18 mouse cellular contexts compared by ENCODE assay signal in the genomic region with DNA sequence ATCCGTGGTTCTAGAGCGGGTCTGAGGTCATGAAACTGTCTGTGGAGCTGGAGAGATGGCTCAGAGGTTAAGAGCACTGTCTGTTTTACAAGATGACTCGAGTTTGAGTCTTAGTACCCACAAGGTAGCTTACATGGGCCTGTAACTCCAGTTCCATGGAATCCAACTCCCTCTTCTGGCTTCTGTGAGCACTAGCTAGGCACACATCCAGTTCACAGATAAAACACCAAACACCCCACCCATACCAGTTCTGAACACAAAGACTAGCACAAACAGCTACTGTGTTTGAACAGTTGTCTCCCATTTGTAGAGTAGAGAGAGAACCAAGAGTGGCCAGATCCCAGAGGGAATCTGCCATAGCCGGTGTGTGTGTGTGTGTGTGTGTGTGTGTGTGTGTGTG.
A peak's percentile ranks its signal among the peaks of the same experiment; 100 is the strongest.
DNase-seq lines count a peak whose midpoint lies in the region; ATAC-seq and TF ChIP-seq lines count a peak whose summit lies in the region.
"Had no signal": no experiment of that assay in that cellular context is flagged by ENCODE, and none has a peak within 500 bp of the region (broad histone marks: within the 10 kb centered on the region; RNA-seq: fewer than 3 reads in every experiment).

No protein-coding gene starts in this region.

- no peak overlapping the region for H3K4me3 ChIP-seq in forebrain, embryonic 10.5 days
- H3K4me3 ChIP-seq in forebrain, embryonic 13.5 days, result no peak overlapping the region
- no peak overlapping the region for H3K4me3 ChIP-seq in intestine, embryonic 14.5 days (ENCODE audit: low read depth, low read length)
- H3K4me3 ChIP-seq in intestine, embryonic 15.5 days (replicated peaks), result no peak overlapping the region
- no peak overlapping the region for H3K4me3 ChIP-seq in lung, embryonic 14.5 days (ENCODE audit: low read depth, low read length)
- no peak overlapping the region for H3K4me3 ChIP-seq in lung, adult 2 months (replicated peaks; ENCODE audit: extremely low read depth, low read depth, low read length)
- H3K4me3 ChIP-seq: heart, embryonic 12.5 days had no signal

- peaks cover 51% of the 10 kb centered on the region for H3K4me1 ChIP-seq in forebrain, embryonic 10.5 days
- peaks cover 25% of the 10 kb centered on the region for H3K4me1 ChIP-seq in forebrain, embryonic 13.5 days
- H3K4me1 ChIP-seq in intestine, embryonic 14.5 days (replicated peaks; ENCODE audit: control insufficient read depth, insufficient read depth, low read length), result peaks cover 27% of the 10 kb centered on the region
- H3K4me1 ChIP-seq in intestine, embryonic 15.5 days (replicated peaks), result peaks cover 16% of the 10 kb centered on the region
- peaks cover 21% of the 10 kb centered on the region for H3K4me1 ChIP-seq in lung, embryonic 14.5 days (ENCODE audit: insufficient read depth)
- H3K4me1 ChIP-seq in lung, adult 2 months (ENCODE audit: control insufficient read depth, insufficient read depth, low read length), result no peaks in the 10 kb centered on the region

- no peak for ATAC-seq in forebrain, embryonic 13.5 days
- ATAC-seq in intestine, embryonic 14.5 days (replicated peaks; ENCODE audit: low FRiP score, low TSS enrichment, low read depth), result no peak
- no peak for ATAC-seq in intestine, embryonic 15.5 days
- no peak for ATAC-seq in lung, embryonic 14.5 days (ENCODE audit: insufficient read depth)
- ATAC-seq in megakaryocyte-erythroid progenitor cell, adult 5-6 weeks (replicated peaks; ENCODE audit: low FRiP score, low TSS enrichment, poor library complexity, severe bottlenecking), result peak; percentile 57; the same call in 1 of the 2 replicates

- TF ChIP-seq POLR2A in lung, adult 2 months (IDR thresholded peaks at IDR 0.05; ENCODE audit: borderline replicate concordance, extremely low read depth, low read depth, low read length), result no peak

- 89% methylated on average over 4 of the region's 4 CpGs for WGBS in forebrain, embryonic 10.5 days
- WGBS in forebrain, embryonic 13.5 days, result 89% methylated on average over 4 of the region's 4 CpGs
- WGBS in intestine, embryonic 14.5 days, result 84% methylated on average over 4 of the region's 4 CpGs
- 90% methylated on average over 4 of the region's 4 CpGs for WGBS in intestine, embryonic 15.5 days
- WGBS in lung, embryonic 14.5 days, result 96% methylated on average over 4 of the region's 4 CpGs
- WGBS in lung, adult 2 months, result 87% methylated on average over 4 of the region's 4 CpGs

- no peak for DNase-seq in forebrain, embryonic 10.5 days (ENCODE audit: extremely low spot score, low spot score)
- DNase-seq in intestine, embryonic 14.5 days (ENCODE audit: low spot score), result peak; percentile 47
- no peak for DNase-seq in lung, embryonic 14.5 days
- no peak for DNase-seq in lung, adult 2 months
- DNase-seq in adrenal gland, adult 8-10 months, result no peak
- DNase-seq: adrenal gland, postnatal 25 days; cerebellum, adult 18-20 months; cerebellum, postnatal 25 days; embryo, embryonic 11 days; gastrocnemius, postnatal 10 days; kidney, adult 11 months; kidney, postnatal 10 days; thymus, postnatal 14 days had no signal

- no peaks in the 10 kb centered on the region for H3K36me3 ChIP-seq in forebrain, embryonic 10.5 days (replicated peaks)
- H3K36me3 ChIP-seq in forebrain, embryonic 13.5 days (ENCODE audit: poor library complexity, severe bottlenecking), result no peaks in the 10 kb centered on the region
- no peaks in the 10 kb centered on the region for H3K36me3 ChIP-seq in intestine, embryonic 14.5 days (ENCODE audit: control insufficient read depth, insufficient read depth, low read length)
- H3K36me3 ChIP-seq in intestine, embryonic 15.5 days, result no peaks in the 10 kb centered on the region
- no peaks in the 10 kb centered on the region for H3K36me3 ChIP-seq in lung, embryonic 14.5 days (ENCODE audit: insufficient read depth)
- H3K36me3 ChIP-seq: heart, embryonic 12.5 days had no signal

- H3K27ac ChIP-seq in forebrain, embryonic 10.5 days, result peak overlapping the region; percentile 74; the same call in 1 of the 2 replicates
- no peak overlapping the region for H3K27ac ChIP-seq in forebrain, embryonic 13.5 days
- no peak overlapping the region for H3K27ac ChIP-seq in intestine, embryonic 14.5 days (ENCODE audit: low read depth)
- no peak overlapping the region for H3K27ac ChIP-seq in intestine, embryonic 15.5 days
- H3K27ac ChIP-seq in lung, embryonic 14.5 days (ENCODE audit: low read depth), result no peak overlapping the region
- H3K27ac ChIP-seq: hindbrain, embryonic 14.5 days had no signal

- peaks cover 4% of the 10 kb centered on the region; the same call in 1 of the 2 replicates for H3K9me3 ChIP-seq in forebrain, embryonic 10.5 days
- H3K9me3 ChIP-seq in forebrain, embryonic 13.5 days (replicated peaks), result no peaks in the 10 kb centered on the region
- no peaks in the 10 kb centered on the region for H3K9me3 ChIP-seq in intestine, embryonic 14.5 days (ENCODE audit: control insufficient read depth, low read length)
- no peaks in the 10 kb centered on the region for H3K9me3 ChIP-seq in intestine, embryonic 15.5 days
- no peaks in the 10 kb centered on the region for H3K9me3 ChIP-seq in lung, embryonic 14.5 days (ENCODE audit: low read depth, low read length)
- H3K9me3 ChIP-seq: heart, embryonic 12.5 days had no signal

- 0 out of 2 replicates have a peak, but pooled peaks have one; percentile 24 for TF ChIP-seq CTCF in lung, embryonic 14.5 days (IDR thresholded peaks at IDR 0.05; ENCODE audit: low read depth)
- no peak for TF ChIP-seq CTCF in lung, adult 2 months (IDR thresholded peaks at IDR 0.05; ENCODE audit: insufficient read depth, low read length)

- H3K27me3 ChIP-seq in forebrain, embryonic 10.5 days (ENCODE audit: poor library complexity, severe bottlenecking), result no peaks in the 10 kb centered on the region
- no peaks in the 10 kb centered on the region for H3K27me3 ChIP-seq in forebrain, embryonic 13.5 days
- no peaks in the 10 kb centered on the region for H3K27me3 ChIP-seq in intestine, embryonic 14.5 days (replicated peaks; ENCODE audit: control insufficient read depth, insufficient read depth, low read length)
- no peaks in the 10 kb centered on the region for H3K27me3 ChIP-seq in intestine, embryonic 15.5 days (replicated peaks)
- H3K27me3 ChIP-seq in lung, embryonic 14.5 days (ENCODE audit: insufficient read depth, low read length), result no peaks in the 10 kb centered on the region
- H3K27me3 ChIP-seq: heart, embryonic 12.5 days had no signal

- H3K4me2 ChIP-seq in forebrain, embryonic 13.5 days, result no peak overlapping the region
- no peak overlapping the region for H3K4me2 ChIP-seq in intestine, embryonic 14.5 days (ENCODE audit: low read length)
- H3K4me2 ChIP-seq in intestine, embryonic 15.5 days (replicated peaks), result no peak overlapping the region
- no peak overlapping the region for H3K4me2 ChIP-seq in lung, embryonic 14.5 days
- H3K4me2 ChIP-seq: heart, embryonic 12.5 days; hindbrain, embryonic 14.5 days had no signal

- no peak overlapping the region for H3K9ac ChIP-seq in forebrain, embryonic 13.5 days
- no peak overlapping the region for H3K9ac ChIP-seq in intestine, embryonic 14.5 days (ENCODE audit: low read length)
- H3K9ac ChIP-seq in intestine, embryonic 15.5 days, result no peak overlapping the region
- no peak overlapping the region for H3K9ac ChIP-seq in lung, embryonic 14.5 days
- H3K9ac ChIP-seq: heart, embryonic 12.5 days; hindbrain, embryonic 14.5 days had no signal
